Mouse (Mus musculus) gastrocnemius, adult 2 months (tissue): Measurements from ENCODE around the gene Egln3. TPM values are rescaled to one million over a fixed set of nuclear protein-coding genes. Genes with fewer than 3 reads are reported as not detected.

Source experiments
- DNase-seq: peaks from one replicate; pipeline ENCODE4 v3.0.0; 2022
- H3K27ac ChIP-seq: fragments of 200-600 bp; 2 replicates; pipeline ENCODE4 v1.8.1; 2022; ENCODE audit warnings: mild to moderate bottlenecking
- H3K4me3 ChIP-seq: fragments of 200-600 bp; 2 replicates; pipeline ENCODE4 v1.8.1; 2022; ENCODE audit warnings: mild to moderate bottlenecking, moderate library complexity
- CTCF ChIP-seq: fragments of 200-600 bp; IDR thresholded peaks from 2 replicates; pipeline ENCODE4 v1.8.1; 2022; ENCODE audit warnings: antibody characterized with exemption, mild to moderate bottlenecking, moderate library complexity
- intact Hi-C: fragments of 180-260 bp; cut with DNase I; formaldehyde crosslinking; loops from one replicate; pipeline ENCODE4 v1.15.1; 2025
- long read RNA-seq, 2 experiments: library from polyadenylated mRNA; stranded (forward); transcript quantifications; one replicate each; pipeline ENCODE4 v2.0.0; 2021
- total RNA-seq, 2 experiments: library from RNA; stranded (reverse); gene quantifications; 2 replicates each; pipeline ENCODE4 v1.2.3; 2021

The Egln3 gene
- 10 to 100 TPM; 27.8 to 73.6 TPM for total RNA-seq
- long read RNA-seq, experiment 1, transcript Egln3-201 (5 exons, 2,662 nt) = major isoform, 48 of 51 reads
- long read RNA-seq, experiment 1, partial matches to known transcripts = 1 of 51 reads
- long read RNA-seq, experiment 1, other reads (novel, unspliced or antisense) = 2 of 51 reads
- long read RNA-seq, experiment 2, transcript Egln3-201 (5 exons, 2,662 nt) = major isoform, 48 of 51 reads
- long read RNA-seq, experiment 2, partial matches to known transcripts = 0 of 51 reads
- long read RNA-seq, experiment 2, other reads (novel, unspliced or antisense) = 3 of 51 reads

GRCm38 (mm10) chr12:54203656-54204045 is at the start of gene Egln3:
Gene Egln3 (minus strand): TSS chr12:54203860.
- intact Hi-C loops = loop anchor here (5.0 kb wide), 1 partner anchor 289 kb away; no protein-coding TSS in a partner anchor
- DNase-seq = peak; percentile 93
- H3K27ac ChIP-seq = peak within 1 kb of the TSS; percentile 88
- 0 out of 2 replicates have a peak, but pooled peaks have one; percentile 5 for TF ChIP-seq CTCF
- peak within 1 kb of the TSS; percentile 83 for H3K4me3 ChIP-seq

- intact Hi-C loops = no loop called here
- no peak overlapping the region for H3K4me3 ChIP-seq
- no peak for DNase-seq
- H3K27ac ChIP-seq = no peak overlapping the region
- TF ChIP-seq CTCF = no peak
Measured at GRCm38 (mm10) chr12:54253449-54253848, 49.8 kb upstream of the Egln3 start.

DNA sequence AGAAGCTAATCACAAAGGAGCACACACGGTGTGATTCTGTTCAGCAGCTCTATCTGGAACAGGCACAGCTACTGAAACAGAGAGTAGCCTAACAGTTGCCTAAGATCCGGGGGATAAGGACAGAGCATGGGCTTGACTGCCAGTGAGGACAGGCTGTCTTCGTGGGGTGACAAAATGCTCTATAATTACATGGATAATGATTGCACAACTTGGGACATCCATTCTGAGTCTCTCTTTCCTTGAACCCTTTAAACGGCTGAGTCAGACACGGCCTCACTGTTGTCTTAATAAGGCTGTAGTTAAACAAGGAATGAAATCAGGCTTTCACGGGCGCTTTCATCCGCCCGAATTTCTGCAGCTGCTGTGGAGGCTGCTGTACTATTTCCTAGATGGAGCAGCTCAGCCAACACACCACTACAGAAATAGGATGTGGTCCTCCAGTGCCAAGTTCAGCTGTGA is 48.3 kb upstream of the Egln3 start:
- intact Hi-C loops = no loop called here
- H3K4me3 ChIP-seq = no peak overlapping the region
- peak overlapping the region; percentile 58 for H3K27ac ChIP-seq
- DNase-seq = peak; percentile 39
- no peak for TF ChIP-seq CTCF

DNA sequence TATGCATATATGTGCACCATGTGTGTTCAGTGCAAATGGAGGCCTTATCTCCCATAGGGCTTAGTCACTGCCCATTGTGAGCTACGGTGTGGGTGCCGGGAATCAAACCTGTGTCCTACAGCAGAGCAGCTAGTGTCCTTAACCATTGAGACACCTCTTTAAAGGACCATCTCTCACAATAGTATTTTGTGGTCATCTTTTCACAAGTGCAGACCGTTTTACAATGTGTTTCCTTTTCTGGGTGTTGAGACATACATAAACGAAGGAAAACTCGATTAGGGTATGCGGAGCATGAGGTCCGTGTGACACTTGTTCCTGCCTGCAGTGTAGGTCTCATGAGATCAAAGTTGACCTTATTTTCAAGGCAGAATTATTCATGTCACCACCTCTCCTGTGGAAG is 44.2 kb upstream of the Egln3 start:
- no peak overlapping the region for H3K27ac ChIP-seq
- DNase-seq = no peak
- intact Hi-C loops = no loop called here
- no peak overlapping the region for H3K4me3 ChIP-seq
- TF ChIP-seq CTCF = no peak

- Histone ChIP-seq H3K4me3 (peak overlapping the region; percentile 54), H3K27ac (peak overlapping the region; percentile 75)
- peak; percentile 27 for DNase-seq
- no peak for TF ChIP-seq CTCF
- intact Hi-C loops = no loop called here
Measured at GRCm38 (mm10) chr12:54243158-54243557, 39.5 kb upstream of the Egln3 start.

DNA sequence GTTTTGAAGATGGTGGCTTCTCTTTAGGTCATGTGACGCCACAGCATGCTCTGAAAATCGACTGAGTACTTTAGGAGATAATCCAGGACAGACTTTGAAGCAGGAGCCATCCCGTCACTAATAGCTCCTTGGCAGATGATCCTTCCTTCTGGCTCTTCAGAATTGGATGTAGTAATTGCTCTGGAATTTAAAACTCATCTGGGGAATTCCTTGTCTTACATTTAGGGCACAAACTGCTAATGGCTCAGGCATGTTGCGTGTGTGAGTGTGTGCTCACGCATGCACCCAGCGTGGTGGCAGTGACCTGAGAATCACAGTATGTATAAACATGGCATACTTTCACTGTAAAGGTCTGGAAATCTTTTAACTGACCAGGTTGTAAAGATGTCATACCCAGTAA is 38.3 kb upstream of the Egln3 start:
- no peak overlapping the region for H3K4me3 ChIP-seq
- no peak for DNase-seq
- intact Hi-C loops = no loop called here
- H3K27ac ChIP-seq = no peak overlapping the region
- no peak for TF ChIP-seq CTCF

- H3K4me3 ChIP-seq = no peak overlapping the region
- intact Hi-C loops = no loop called here
- DNase-seq = no peak
- H3K27ac ChIP-seq = no peak overlapping the region
- no peak for TF ChIP-seq CTCF
Measured at GRCm38 (mm10) chr12:54233794-54234193, 30.1 kb upstream of the Egln3 start.

DNA sequence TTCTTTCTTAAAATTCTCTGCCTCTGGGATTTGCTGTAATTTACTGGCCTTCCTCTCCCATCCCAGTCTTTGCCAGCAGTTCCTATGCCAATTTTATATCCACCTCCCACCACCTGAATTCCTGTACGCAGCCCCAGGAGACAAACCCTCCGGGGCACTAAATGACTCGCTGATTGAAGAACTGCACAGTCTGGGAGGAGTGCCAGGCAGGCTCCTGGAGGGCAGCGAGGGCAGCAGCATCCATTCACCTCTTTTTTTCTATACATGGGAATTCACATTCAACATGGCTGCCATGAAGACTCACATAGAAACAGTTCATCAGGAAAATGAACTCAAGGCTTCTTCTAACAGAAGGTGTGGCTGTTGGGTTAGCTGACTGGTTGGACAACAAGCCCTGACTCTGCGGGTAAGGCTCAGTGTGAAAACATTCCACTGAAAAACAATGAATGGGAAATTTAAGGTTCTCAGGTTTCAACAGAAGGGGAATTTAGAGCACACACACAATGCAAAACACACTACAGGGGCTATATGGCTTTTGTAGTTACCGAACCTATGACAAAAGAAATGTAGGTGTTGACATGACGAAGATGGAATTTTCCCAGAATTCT is 29.4 kb upstream of the Egln3 start:
- no peak overlapping the region for H3K4me3 ChIP-seq
- intact Hi-C loops = no loop called here

DNA sequence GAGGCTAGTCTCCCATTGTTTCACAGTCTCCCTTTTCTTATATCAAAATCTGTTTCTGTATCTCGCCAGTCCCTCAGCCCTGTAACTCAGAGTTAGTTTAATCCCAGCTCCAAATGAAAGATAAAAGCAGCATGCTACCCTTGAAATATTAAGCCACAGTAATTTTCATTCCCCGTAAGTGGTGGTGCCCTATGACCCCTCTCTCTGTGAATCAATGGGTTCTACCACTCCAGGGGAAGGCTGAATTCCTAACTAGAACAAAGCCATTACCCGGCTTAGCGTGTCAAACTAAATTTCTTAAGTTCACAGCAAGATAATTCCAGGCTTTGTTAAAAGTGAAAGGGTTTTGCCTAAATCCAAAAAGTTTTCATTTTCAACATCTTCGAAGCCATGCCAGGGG is 28.8 kb upstream of the Egln3 start:
- no peak for TF ChIP-seq CTCF
- Histone ChIP-seq H3K4me3 (no peak overlapping the region), H3K27ac (no peak overlapping the region)
- no peak for DNase-seq
- intact Hi-C loops = no loop called here

More for the DNA sequence above, 29.4 kb upstream of the Egln3 start:
- no peak for DNase-seq
- no peak overlapping the region for H3K27ac ChIP-seq
- TF ChIP-seq CTCF = no peak

- H3K4me3 ChIP-seq = no peak overlapping the region
- intact Hi-C loops = no loop called here
- no peak for TF ChIP-seq CTCF
- no peak for DNase-seq
- H3K27ac ChIP-seq = no peak overlapping the region
Measured at GRCm38 (mm10) chr12:54227551-54227950, 23.9 kb upstream of the Egln3 start.

DNA sequence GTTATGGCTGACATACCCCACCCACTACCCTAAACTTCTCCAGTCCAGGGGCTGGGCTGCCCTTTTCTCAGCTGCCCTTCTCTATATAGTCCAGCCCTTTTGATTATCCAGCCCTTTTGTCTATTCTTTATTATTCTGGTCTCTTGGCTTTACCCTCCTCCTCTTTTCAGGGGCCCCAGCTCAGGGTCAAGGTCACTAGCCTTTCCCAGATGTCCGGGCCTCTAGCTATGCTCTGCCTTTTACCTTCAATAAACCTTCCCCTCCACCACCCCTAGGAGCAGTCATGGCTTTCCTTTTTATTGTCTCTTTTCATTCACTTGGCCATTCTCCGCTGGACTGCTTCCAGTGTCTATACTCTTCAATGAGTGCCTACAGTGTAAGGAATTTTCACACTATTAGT is 22.7 kb upstream of the Egln3 start:
- TF ChIP-seq CTCF = no peak
- Histone ChIP-seq H3K4me3 (no peak overlapping the region), H3K27ac (no peak overlapping the region)
- intact Hi-C loops = no loop called here
- no peak for DNase-seq

DNA sequence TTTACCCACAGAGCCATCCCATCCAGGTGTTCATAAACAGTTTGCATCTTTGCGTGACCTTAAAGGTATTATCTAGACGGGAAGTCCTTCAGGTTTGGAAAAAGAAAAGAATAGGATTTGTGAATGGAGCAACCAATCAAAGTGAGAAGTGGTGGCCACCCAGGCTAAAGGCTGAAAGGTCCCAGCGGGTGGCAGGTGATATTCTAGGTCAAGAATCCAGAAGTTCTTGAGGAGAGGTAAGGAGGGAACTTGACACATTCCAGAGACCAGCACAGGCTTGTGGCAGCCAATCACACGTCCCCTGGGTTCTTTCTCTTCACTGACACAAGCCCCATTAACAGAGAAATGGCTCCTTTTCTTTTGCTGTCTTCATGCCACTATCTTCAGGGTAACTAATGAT is 21.9 kb upstream of the Egln3 start:
- no peak overlapping the region for H3K27ac ChIP-seq
- no peak for TF ChIP-seq CTCF
- H3K4me3 ChIP-seq = no peak overlapping the region
- DNase-seq = no peak
- intact Hi-C loops = no loop called here

DNA sequence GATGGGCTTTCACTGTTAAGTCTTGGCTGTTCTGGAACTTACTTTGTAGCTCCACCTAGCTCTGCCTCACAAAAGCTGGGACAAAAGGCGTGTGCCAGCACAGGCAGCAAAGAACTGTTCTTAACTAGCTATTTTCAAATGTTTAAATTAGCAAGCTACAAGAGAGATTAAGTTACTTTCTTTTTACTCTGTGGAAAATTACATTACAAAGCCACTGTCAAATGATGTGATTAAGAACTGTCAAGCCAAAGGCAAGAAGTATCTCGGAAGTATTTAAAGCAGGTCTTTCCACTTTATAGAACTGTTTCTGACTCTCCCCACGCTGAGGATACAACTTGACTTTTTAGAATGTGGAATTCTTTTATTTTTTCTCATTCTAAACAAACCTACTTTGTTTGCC is 21.4 kb upstream of the Egln3 start:
- intact Hi-C loops = no loop called here
- Histone ChIP-seq H3K27ac (no peak overlapping the region), H3K4me3 (no peak overlapping the region)
- TF ChIP-seq CTCF = no peak
- DNase-seq = no peak
